Mouse (Mus musculus) embryonic facial prominence, embryonic 11.5 days (tissue): ENCODE measurements at regions not wholly inside any gene's neighbourhood (a gene's known extent, or its start where the extent isn't known, plus 50 kb on each side); places are given as distances from the start of the nearest gene placed in this dataset.

Experiments
- ATAC-seq: fragments of 200-750 bp; cut with Nextera tagmentation; replicated peaks from 2 replicates; pipeline ENCODE4 v1.8.0; 2017; ENCODE audit warnings: low read depth; ENCODE audit not compliant: insufficient number of reproducible peaks, low FRiP score, low TSS enrichment
- DNase-seq: peaks from one replicate; pipeline ENCODE4 v3.0.0-alpha.2; 2015; ENCODE audit warnings: low spot score
- H3K27ac ChIP-seq: fragments of 300-500 bp; sonication (generic); replicated peaks from 2 replicates; pipeline ENCODE4 v1.5.1; 2014; ENCODE audit warnings: mild to moderate bottlenecking, low read depth, low read length, control low read depth
- H3K27me3 ChIP-seq: fragments of 300-500 bp; sonication (generic); 2 replicates; pipeline ENCODE4 v1.6.1; 2014; ENCODE audit warnings: mild to moderate bottlenecking, low read length, moderate library complexity, mixed read lengths; ENCODE audit not compliant: control insufficient read depth, insufficient read depth
- H3K36me3 ChIP-seq: fragments of 300-500 bp; sonication (generic); replicated peaks from 2 replicates; pipeline ENCODE4 v1.6.1; 2014; ENCODE audit warnings: low read depth, mild to moderate bottlenecking, low read length, moderate library complexity, mixed read lengths; ENCODE audit not compliant: control insufficient read depth, insufficient read depth
- H3K4me1 ChIP-seq: fragments of 300-500 bp; sonication (generic); 2 replicates; pipeline ENCODE4 v1.6.1; 2014; ENCODE audit warnings: low read length, mixed read lengths; ENCODE audit not compliant: control insufficient read depth, insufficient read depth
- H3K4me2 ChIP-seq: fragments of 300-500 bp; sonication (generic); 2 replicates; pipeline ENCODE4 v1.6.1; 2014; ENCODE audit warnings: low read depth, mild to moderate bottlenecking, control low read depth, low read length, moderate library complexity
- H3K4me3 ChIP-seq: fragments of 300-500 bp; sonication (generic); 2 replicates; pipeline ENCODE4 v1.5.1; 2014; ENCODE audit warnings: low read depth, low read length, control low read depth
- H3K9ac ChIP-seq: fragments of 300-500 bp; sonication (generic); replicated peaks from 2 replicates; pipeline ENCODE4 v1.6.1; 2014; ENCODE audit warnings: mild to moderate bottlenecking, control low read depth, low read length
- H3K9me3 ChIP-seq: fragments of 300-500 bp; sonication (generic); replicated peaks from 2 replicates; pipeline ENCODE4 v1.6.1; 2016; ENCODE audit warnings: mild to moderate bottlenecking, low read length, inconsistent platforms, mixed read lengths; ENCODE audit not compliant: control insufficient read depth
- WGBS: fragments of 180-500 bp; shearing (Covaris S2); extraction: QIAGEN DNeasy Blood & Tissue Kit; methylation state at CpG from one replicate; pipeline ENCODE4 v1.1.7; 2014; 5-methylcytosine and 5-hydroxymethylcytosine counted together

DNA sequence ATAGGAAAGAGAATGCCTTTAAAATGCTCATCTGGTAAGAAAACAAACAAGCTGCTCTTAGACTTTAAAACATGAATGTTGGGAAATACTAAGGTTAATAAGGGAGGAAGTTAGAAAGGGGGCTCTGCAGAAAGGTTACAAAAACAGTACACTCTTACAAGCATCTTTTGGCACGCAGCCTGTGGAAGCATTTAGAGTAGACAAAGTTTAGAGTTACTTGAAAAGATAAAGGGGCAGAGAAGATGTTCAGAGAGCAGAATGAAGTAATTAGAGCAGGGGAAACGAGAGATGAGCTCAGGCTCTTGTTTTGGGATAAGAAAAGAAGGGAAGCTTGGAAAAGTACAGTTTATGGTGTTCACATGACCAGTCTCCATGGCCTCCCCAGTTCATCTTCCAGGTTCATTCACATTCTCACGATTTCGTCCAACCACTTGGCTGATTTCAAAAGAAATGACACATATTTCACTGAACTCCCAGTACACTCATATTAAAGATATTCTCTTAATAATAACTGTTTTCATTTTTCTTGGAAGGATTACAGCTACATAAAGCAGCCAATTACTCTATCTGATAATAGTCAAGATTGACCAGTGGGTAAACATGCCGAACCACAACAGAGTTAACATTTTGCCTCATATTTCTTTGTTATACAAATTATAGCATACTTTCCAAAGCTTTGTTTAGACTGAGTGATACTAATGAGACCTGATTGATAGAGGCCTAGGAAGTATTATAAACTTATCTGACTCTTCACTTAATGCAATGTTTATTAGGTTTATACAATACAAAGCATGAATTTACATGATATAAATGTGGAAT, 1404.2 kb upstream of the Zeb2 start:
- Histone ChIP-seq H3K36me3 (no peaks in the 10 kb centered on the region), H3K4me1 (no peaks in the 10 kb centered on the region), H3K27ac (no peak overlapping the region), H3K27me3 (no peaks in the 10 kb centered on the region), H3K9ac (no peak overlapping the region), H3K4me2 (no peak overlapping the region), H3K4me3 (no peak overlapping the region), H3K9me3 (no peaks in the 10 kb centered on the region)
- ATAC-seq (no peak), DNase-seq (no peak)
- WGBS = 61% methylated on average over 5 of the region's 5 CpGs

DNA sequence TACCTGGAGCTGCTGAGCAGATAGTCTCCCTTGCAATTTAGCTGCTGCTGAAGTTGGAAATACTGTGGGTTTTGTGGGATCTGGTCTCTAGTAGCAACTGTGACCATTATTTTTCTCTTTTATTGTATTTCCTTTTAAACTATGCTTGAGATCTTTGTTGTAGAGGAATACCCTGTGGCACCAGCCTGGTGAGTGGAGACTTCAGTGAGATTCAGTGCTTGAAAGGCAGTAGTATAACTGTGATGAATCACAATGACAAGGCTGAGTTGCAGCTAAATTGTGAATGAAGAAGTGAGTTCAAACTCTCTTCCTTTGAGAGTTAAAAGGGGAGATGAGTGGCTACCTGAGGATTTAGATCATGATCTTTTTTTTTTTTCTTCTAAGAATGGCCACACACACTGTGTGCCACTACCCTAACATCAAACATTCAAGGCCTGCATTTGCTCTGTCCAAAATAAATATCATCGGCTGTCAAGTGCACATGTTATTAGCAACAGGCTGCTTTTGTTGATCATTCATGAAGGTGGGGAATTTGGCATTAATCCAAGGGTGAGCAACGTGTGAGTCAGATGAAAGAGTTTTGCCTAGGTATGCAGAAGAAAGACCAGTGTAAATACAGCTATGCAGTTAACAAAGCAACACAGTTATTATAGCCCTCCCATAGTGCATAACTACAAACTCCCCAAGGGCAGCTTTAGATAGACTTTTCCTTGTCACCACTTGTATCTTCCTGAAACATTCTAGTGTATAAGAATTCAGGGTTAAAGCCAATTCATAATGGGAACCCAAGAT, 1395.2 kb upstream of the Zeb2 start:
- no peak for DNase-seq
- no peak overlapping the region for H3K4me3 ChIP-seq
- no peak for ATAC-seq
- H3K4me1 ChIP-seq = no peaks in the 10 kb centered on the region
- H3K9me3 ChIP-seq = no peaks in the 10 kb centered on the region
- WGBS = 53% methylated on average over 2 of the region's 2 CpGs
- H3K27ac ChIP-seq = no peak overlapping the region
- no peaks in the 10 kb centered on the region for H3K27me3 ChIP-seq
- H3K36me3 ChIP-seq = no peaks in the 10 kb centered on the region
- H3K4me2 ChIP-seq = no peak overlapping the region
- no peak overlapping the region for H3K9ac ChIP-seq

DNA sequence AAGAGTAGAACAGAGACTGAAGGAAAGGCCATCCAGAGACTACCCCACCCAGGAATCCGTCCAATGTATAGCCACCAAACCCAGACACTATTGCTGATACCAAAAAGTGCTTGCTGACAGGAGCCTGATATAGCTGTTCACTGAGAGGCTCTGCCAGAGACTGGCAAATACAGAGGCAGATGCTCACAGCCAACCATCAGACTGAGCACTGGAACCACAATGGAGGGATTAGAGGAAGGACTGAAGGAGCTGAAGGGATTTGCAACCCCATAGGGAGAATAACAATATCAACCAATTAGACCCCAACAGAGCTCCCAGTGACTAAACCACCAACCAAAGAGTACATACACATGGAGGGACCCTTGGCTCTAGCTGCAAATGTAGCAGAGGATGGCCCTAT, 1389.8 kb upstream of the Zeb2 start:
- ATAC-seq = no peak
- 42% methylated on average over 1 of the region's 1 CpGs for WGBS
- no peak overlapping the region for H3K4me3 ChIP-seq
- H3K4me2 ChIP-seq = no peak overlapping the region
- H3K4me1 ChIP-seq = no peaks in the 10 kb centered on the region
- no peaks in the 10 kb centered on the region for H3K9me3 ChIP-seq
- no peak overlapping the region for H3K27ac ChIP-seq
- no peaks in the 10 kb centered on the region for H3K36me3 ChIP-seq
- no peak for DNase-seq
- no peaks in the 10 kb centered on the region for H3K27me3 ChIP-seq
- H3K9ac ChIP-seq = no peak overlapping the region

DNA sequence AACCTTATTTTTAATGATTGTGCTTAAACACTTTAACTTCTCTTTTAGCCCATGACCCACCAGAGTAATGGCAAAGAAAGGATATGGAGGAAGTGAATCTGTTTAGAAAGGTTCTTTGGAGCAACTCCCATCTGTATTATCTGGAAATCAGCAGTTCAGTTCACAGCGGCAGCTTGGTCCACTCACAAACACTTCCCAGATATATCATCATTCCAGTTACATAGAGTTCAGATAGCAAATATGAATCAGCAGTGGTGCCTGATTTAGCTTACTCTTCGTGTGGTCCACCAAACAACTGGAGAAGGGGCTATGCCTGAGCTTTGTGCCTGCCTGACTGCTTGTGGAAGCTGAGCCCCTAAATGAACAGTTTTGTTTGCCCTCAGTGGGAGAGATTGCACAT, 1385.9 kb upstream of the Zeb2 start:
- Histone ChIP-seq H3K36me3 (no peaks in the 10 kb centered on the region), H3K27ac (no peak overlapping the region), H3K4me2 (no peak overlapping the region), H3K27me3 (no peaks in the 10 kb centered on the region), H3K4me3 (no peak overlapping the region), H3K4me1 (no peaks in the 10 kb centered on the region), H3K9me3 (no peaks in the 10 kb centered on the region), H3K9ac (no peak overlapping the region)
- 86% methylated on average over 2 of the region's 2 CpGs for WGBS
- DNase-seq = no peak
- ATAC-seq = no peak

DNA sequence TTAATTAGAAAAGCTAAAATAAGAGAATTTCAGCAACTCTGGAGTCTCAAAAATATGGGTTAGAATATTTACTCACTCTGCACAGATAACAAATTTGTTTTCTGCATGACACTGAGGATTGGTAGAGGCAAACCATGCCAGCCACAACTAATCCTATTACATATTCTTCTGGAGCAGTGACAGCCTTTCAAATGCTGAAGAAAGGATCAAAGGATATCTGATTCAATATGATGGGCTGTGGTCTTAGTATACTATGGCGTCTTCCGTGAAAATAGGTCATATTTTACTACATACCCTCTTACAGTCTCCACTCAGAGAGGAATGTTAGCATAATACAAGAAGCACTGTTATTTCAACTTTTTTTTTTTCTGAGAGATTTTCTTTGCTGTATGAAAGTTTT, 1375.1 kb upstream of the Zeb2 start:
- Histone ChIP-seq H3K4me1 (no peaks in the 10 kb centered on the region), H3K9ac (no peak overlapping the region), H3K27me3 (no peaks in the 10 kb centered on the region), H3K36me3 (no peaks in the 10 kb centered on the region), H3K4me3 (no peak overlapping the region), H3K4me2 (no peak overlapping the region), H3K27ac (no peak overlapping the region), H3K9me3 (no peaks in the 10 kb centered on the region)
- ATAC-seq (no peak), DNase-seq (no peak)
- 45% methylated on average over 2 of the region's 2 CpGs for WGBS

DNA sequence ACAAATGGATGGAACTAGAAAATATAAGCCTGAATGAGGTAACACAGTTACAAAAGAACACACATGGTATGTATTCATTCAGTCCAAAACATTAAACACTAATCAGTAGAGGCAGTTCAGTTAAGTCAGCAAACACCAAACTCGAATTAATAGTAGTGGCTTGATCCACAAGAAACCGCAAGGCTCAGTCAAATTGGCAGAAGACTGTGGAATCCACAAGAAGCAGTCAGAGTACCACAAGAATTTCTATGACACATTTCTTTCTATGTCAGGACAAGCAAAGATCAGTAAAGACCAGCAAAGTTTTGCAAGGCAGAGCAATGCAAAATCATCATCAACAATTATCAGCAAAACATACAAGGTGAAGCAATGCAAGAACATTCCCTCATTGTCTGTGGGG, 1373.9 kb upstream of the Zeb2 start:
- no peak overlapping the region for H3K27ac ChIP-seq
- ATAC-seq = no peak
- no peaks in the 10 kb centered on the region for H3K9me3 ChIP-seq
- no peak for DNase-seq
- no peaks in the 10 kb centered on the region for H3K4me1 ChIP-seq
- H3K4me3 ChIP-seq = no peak overlapping the region
- H3K9ac ChIP-seq = no peak overlapping the region
- no peak overlapping the region for H3K4me2 ChIP-seq
- H3K36me3 ChIP-seq = no peaks in the 10 kb centered on the region
- H3K27me3 ChIP-seq = no peaks in the 10 kb centered on the region
- 84% methylated on average over 2 of the region's 2 CpGs for WGBS

DNA sequence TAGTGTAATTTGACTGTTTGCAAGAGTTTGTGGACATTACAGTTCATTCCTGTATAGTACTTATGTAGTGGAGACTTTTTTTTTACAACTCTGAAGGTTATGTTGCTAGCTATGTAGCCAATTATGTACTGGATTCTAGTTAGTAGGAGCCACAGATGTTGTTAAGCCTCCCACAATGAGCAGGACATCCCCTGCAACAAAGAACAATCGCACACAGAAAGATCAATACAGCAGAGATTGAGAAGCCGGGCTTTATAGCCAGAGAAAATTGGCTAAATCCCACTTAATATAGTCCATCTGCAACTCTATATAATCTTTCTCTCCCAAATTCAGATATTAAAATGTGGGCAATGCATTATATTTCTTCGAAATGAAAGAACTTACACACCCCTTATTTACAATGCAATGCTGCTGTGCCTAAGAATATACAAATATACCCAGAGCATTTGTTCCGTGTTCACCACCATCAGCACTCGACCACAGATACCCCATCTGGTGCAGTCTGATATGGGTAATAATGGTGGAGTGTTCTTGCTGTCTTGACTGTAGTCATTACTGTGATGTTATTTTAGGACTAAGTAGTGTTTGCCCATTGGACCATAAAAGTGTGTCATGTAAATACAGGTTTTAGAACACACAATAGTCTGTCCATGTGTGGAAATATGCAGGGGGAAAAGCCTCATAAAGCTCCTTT, 1351.9 kb upstream of the Zeb2 start:
- Histone ChIP-seq H3K9me3 (no peaks in the 10 kb centered on the region), H3K36me3 (no peaks in the 10 kb centered on the region), H3K27ac (no peak overlapping the region), H3K4me2 (no peak overlapping the region), H3K4me3 (no peak overlapping the region), H3K9ac (no peak overlapping the region), H3K27me3 (no peaks in the 10 kb centered on the region), H3K4me1 (no peaks in the 10 kb centered on the region)
- DNase-seq = no peak
- ATAC-seq = no peak
- WGBS = 82% methylated on average over 5 of the region's 5 CpGs

DNA sequence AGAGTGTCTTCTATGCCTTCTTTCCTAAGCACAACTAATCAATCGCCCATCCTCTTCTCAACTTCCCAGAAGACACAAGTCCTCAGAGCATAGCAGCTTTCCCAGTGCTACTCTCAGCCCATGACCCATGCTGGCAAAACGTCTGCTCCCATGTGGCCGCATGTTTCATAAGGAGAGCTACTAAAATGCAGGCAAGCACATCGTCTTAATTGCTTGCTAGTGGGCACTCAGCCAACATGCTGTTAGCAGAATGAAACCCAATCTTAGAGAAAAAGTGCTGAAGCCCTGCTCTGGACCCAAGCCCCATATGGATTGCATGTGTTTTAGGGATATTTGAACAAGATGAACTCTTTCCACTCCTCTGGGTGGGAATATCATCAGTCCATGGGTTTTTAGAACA, 1348.2 kb upstream of the Zeb2 start:
- Histone ChIP-seq H3K27me3 (no peaks in the 10 kb centered on the region), H3K36me3 (no peaks in the 10 kb centered on the region), H3K4me2 (no peak overlapping the region), H3K4me1 (no peaks in the 10 kb centered on the region), H3K9me3 (no peaks in the 10 kb centered on the region), H3K4me3 (no peak overlapping the region), H3K9ac (no peak overlapping the region), H3K27ac (no peak overlapping the region)
- DNase-seq (peak; percentile 61), ATAC-seq (peak; percentile 72; the same call in 1 of the 2 replicates)
- WGBS = 47% methylated on average over 4 of the region's 4 CpGs
